Mouse (Mus musculus): ENCODE data around the gene Adipor2. TPM values are rescaled to one million over a fixed set of nuclear protein-coding genes. Genes with fewer than 3 reads are reported as not detected.
"Not testable (repeated sequence)": the region's sequence is repeated elsewhere in the genome, so short reads cannot be mapped to it uniquely, and the experiment has no call there.

Adipor2 gene
- total RNA-seq, 2 experiments from 2014 or later: 36.2 to 41.5 TPM

DNA sequence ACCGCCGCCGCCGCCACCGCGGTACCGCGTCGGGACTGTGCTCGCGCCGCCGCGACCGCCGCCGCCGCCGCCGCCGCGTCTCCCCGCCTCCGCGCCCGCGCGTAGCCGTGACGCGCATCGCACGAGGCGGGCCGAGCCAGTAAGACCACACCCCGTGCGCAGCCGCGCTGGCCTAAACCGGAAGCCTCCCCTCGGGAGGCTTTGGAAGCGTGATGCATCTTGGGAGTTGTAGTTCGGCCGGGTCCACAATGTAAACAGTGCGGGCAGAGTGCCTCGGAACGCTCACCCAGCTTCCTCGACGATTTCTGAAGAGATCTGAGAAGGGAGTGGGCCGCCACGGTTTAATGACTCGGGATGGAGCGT, 28.9 kb downstream of the Adipor2 start:
- peak; percentile 94 for DNase-seq

- peak; percentile 11 to 26 for DNase-seq
Observed at GRCm38 (mm10) chr6:119387801-119388649, 29.5 kb downstream of the Adipor2 start.

- DNase-seq: no peak
Observed at GRCm38 (mm10) chr6:119386821-119387220, 30.7 kb downstream of the Adipor2 start.

GRCm38 (mm10) chr6:119386421-119386820, 31.1 kb downstream of the Adipor2 start:
- no peak for DNase-seq

DNA sequence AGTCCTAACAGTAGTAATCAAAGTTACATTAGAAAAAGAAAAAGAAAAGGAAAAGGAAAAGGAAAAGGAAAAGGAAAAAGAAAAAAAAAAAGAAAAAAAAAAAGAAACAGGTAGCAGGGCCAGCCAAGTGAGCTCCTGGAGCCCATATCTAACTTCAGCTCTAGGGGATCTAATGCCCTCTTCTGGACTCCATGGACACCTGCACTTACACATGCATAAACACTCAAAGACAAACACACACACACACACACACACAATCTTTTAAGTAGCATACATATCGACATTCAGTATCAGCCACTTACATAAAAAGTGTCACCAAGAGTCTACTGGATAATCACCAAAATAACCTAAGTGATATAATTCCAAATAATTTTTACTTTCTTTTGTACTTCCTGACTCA, 31.8 kb downstream of the Adipor2 start:
- DNase-seq: no peak

DNA sequence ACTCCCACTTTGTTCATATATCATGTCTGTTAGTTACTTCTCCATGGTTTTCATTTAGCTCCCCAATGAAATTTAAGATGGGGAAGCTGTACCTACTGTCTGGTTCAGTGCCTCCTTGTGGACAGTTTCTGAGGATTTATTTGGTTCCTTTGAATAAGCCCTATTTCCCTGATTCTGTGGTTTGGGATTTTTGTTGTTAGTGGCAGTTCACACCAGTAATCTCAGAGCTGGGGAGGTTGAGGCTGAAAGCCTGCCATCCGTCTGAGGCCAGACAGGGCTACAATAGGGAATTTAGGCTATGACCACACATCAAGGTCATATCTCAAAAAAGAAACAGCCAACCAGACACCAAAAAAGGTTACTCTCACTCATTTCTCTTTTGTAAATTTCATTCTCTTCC, 38.9 kb downstream of the Adipor2 start:
- DNase-seq: no peak

- DNase-seq: no peak
Observed at GRCm38 (mm10) chr6:119377613-119378012, 39.9 kb downstream of the Adipor2 start.

- no peak for DNase-seq
Observed at GRCm38 (mm10) chr6:119375035-119375434, 42.5 kb downstream of the Adipor2 start.

- DNase-seq: no peak
Observed at GRCm38 (mm10) chr6:119373000-119373705, 44.4 kb downstream of the Adipor2 start.

- no peak for DNase-seq
Observed at GRCm38 (mm10) chr6:119372237-119372636, 45.3 kb downstream of the Adipor2 start.

GRCm38 (mm10) chr6:119371624-119372023, 45.9 kb downstream of the Adipor2 start:
- DNase-seq: no peak

GRCm38 (mm10) chr6:119367382-119367781, 50.1 kb downstream of the Adipor2 start:
- no peak for DNase-seq

DNA sequence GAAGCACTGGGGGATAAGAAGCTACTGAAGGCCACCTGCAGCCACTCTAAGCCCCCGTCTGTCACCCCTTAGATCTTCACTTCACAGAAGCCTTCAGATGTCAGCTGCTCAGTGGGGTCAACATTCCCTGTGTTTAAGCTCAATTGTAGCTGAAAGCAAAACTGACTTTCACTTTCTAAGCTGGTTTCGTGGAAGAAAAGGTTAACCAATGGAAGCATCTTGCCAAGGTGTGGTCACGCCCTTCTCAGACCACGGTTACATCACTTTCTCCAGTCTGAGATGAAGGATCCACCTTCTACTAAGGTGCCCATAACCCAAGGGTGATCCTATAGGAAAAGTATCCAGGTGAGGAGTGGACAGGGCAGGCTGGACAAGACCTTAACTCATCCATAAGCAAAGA, 50.7 kb downstream of the Adipor2 start:
- DNase-seq: not testable (repeated sequence)

DNA sequence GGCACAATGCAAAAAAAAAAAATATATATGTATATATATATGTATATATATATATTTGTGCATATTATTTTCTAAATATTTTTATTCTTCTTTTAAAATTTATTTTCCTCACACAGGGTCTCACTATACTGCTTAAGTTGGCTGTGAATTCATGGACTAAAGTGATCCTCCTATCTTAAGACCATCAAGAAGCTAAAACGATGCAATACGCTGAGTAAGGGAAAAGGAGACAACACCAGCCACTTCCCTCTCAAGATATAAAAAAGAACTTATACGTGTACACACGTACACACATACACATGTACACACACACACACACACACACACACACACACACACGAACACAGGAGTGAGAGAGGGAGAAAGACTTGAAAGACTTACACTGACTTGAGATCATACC, 53.9 kb downstream of the Adipor2 start:
- DNase-seq: no peak

GRCm38 (mm10) chr6:119360925-119361702, 56.4 kb downstream of the Adipor2 start:
- DNase-seq: no peak

GRCm38 (mm10) chr6:119360250-119360649, 57.3 kb downstream of the Adipor2 start:
- not testable (repeated sequence) for DNase-seq

- DNase-seq: no peak
Observed at GRCm38 (mm10) chr6:119358020-119358571, 59.4 kb downstream of the Adipor2 start.

- no peak for DNase-seq
Observed at GRCm38 (mm10) chr6:119352501-119352900, 65.0 kb downstream of the Adipor2 start.

GRCm38 (mm10) chr6:119351656-119352055, 65.8 kb downstream of the Adipor2 start:
- DNase-seq: no peak

DNA sequence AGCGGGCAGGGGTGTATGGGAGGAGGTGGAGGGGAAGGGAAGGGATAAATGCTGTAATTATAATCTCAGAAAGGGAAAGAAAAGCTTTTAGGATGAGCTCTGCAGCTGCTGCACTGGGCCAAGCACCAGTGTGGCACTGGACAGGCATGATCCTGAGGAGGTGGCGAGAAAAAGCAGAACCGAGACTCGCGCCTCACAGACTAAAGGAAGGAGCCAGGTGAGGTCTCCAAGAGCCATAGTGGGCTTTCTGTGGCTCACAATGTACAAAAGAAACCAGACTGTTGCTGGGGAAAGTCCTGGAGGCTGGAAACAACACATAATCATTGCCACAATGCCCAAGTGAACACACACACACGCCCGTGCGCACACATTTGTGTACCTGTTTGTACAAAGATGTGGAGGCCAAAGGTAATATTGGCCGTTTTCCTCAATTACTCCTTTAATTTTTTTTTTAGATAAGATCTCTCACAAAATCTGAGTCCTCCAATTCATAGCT, 66.8 kb downstream of the Adipor2 start:
- no peak for DNase-seq

DNA sequence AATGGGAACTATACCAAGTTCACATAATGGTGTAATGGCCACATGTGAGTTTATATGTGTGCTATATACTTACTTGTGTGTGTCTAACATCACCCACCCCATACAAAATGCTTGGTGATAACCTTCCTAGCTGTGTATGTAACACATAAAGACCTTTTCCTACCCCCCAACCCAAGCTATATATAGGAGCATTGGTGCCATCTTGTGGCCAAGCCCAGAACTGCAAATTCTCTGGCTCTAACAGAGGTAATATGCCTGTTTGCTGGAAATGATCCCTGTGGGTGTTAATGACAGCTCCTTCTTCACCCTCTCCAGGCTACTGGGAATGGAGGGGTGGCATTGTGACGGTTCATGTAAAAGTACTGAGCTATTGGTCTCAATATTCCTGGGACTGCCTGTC, 69.3 kb downstream of the Adipor2 start:
- DNase-seq: peak; percentile 78 to 79

DNA sequence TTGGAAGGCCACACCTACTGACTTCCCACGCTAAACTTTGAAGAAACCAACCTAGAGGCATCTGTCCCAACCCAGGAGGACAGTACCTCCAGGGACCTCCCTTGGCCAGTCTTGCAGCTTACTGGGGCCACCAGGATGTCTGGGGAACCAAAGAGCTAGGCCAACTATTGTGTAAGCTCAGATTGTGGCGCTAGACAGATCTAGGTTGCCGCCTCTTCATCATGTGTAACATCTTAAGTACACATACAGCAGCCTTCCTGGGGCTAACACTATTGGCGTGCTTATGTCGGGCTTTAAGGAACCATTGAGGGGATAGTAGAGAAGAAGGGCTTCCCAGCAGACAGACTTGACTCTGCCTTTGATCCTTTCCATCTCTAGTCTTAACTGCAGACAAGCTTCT, 69.7 kb downstream of the Adipor2 start:
- DNase-seq: no peak

GRCm38 (mm10) chr6:119346257-119346656, 71.2 kb downstream of the Adipor2 start:
- DNase-seq: no peak

All from layer of hippocampus, postnatal 36 days (tissue).